Mouse (Mus musculus) adrenal gland, adult 18-20 months (tissue): Measurements from ENCODE around the gene Tars. TPM values are rescaled to one million over a fixed set of nuclear protein-coding genes. Genes with fewer than 3 reads are reported as not detected.
A peak's percentile ranks its signal among the peaks of the same experiment; 100 is the strongest.

Experiments
- DNase-seq, 2 experiments: peaks; one replicate each; pipeline ENCODE4 v3.0.0; 2021 to 2022; ENCODE audit warnings: low spot score in 2 of 2
- long read RNA-seq, 2 experiments: library from polyadenylated mRNA; stranded (forward); transcript quantifications; one replicate each; pipeline ENCODE4 v2.0.0; 2021
- total RNA-seq, 2 experiments: library from RNA; stranded (reverse); gene quantifications; 1 replicate in 1 of 2; 2 replicates in 1 of 2; pipeline ENCODE4 v1.2.3; 2021

The Tars gene
- 10 to 100 TPM; 38.3 to 54.8 TPM for total RNA-seq
- long read RNA-seq, experiment 1, full-length matches to known transcripts: 49 of 53 reads
- long read RNA-seq, experiment 1, partial matches to known transcripts: 1 of 53 reads
- long read RNA-seq, experiment 1, other reads (novel, unspliced or antisense): 3 of 53 reads
- long read RNA-seq, experiment 2, full-length matches to known transcripts: 100 of 114 reads
- long read RNA-seq, experiment 2, partial matches to known transcripts: 9 of 114 reads
- long read RNA-seq, experiment 2, other reads (novel, unspliced or antisense): 5 of 114 reads

GRCm38 (mm10) chr15:11399356-11400067 lies at the start of gene Tars:
Gene Tars, minus strand, starts transcription at chr15:11399665.
- peak; percentile 88 to 91 for DNase-seq

- DNase-seq: no peak
These were observed 37.9 kb upstream of the Tars start for GRCm38 (mm10) chr15:11437361-11437760.

GRCm38 (mm10) chr15:11436709-11437280 lies 37.3 kb upstream of the Tars start:
- DNase-seq: no peak

GRCm38 (mm10) chr15:11426899-11427298 lies 27.4 kb upstream of the Tars start:
- DNase-seq: no peak

GRCm38 (mm10) chr15:11413484-11413883 lies 14.0 kb upstream of the Tars start:
- DNase-seq: no peak

- DNase-seq: no peak
These were observed 13.1 kb upstream of the Tars start for GRCm38 (mm10) chr15:11412542-11412941.

GRCm38 (mm10) chr15:11411846-11412245 lies 12.4 kb upstream of the Tars start:
- no peak for DNase-seq

GRCm38 (mm10) chr15:11408155-11408826 lies 8.8 kb upstream of the Tars start:
- DNase-seq: no peak

GRCm38 (mm10) chr15:11407381-11407780 lies 7.9 kb upstream of the Tars start:
- peak; percentile 36 to 37 for DNase-seq

- DNase-seq: no peak
These were observed 7.3 kb upstream of the Tars start for GRCm38 (mm10) chr15:11406769-11407168.

GRCm38 (mm10) chr15:11398676-11399350 lies 652 bp downstream of the Tars start:
- DNase-seq: no peak

GRCm38 (mm10) chr15:11396421-11396820 lies 3.0 kb downstream of the Tars start:
- DNase-seq: no peak

- no peak for DNase-seq
These were observed 6.6 kb downstream of the Tars start for GRCm38 (mm10) chr15:11392903-11393302.

GRCm38 (mm10) chr15:11383796-11384195 lies 15.7 kb downstream of the Tars start:
- no peak for DNase-seq

- DNase-seq: no peak
These were observed 16.9 kb downstream of the Tars start for GRCm38 (mm10) chr15:11382585-11382984.

GRCm38 (mm10) chr15:11380616-11381015 lies 18.8 kb downstream of the Tars start:
- no peak for DNase-seq

- no peak for DNase-seq
These were observed 19.4 kb downstream of the Tars start for GRCm38 (mm10) chr15:11380087-11380530.

GRCm38 (mm10) chr15:11379431-11380086 lies 19.9 kb downstream of the Tars start:
- no peak for DNase-seq

- no peak for DNase-seq
These were observed 28.9 kb downstream of the Tars start for GRCm38 (mm10) chr15:11370477-11371085.

GRCm38 (mm10) chr15:11369572-11369971 lies 29.9 kb downstream of the Tars start:
- no peak for DNase-seq
